Mouse (Mus musculus): ENCODE results near the gene Ninj1. TPM values are rescaled to one million over a fixed set of nuclear protein-coding genes. Genes with fewer than 3 reads are reported as not detected.

Ninj1 gene
- polyA plus RNA-seq, 2 experiments, result 61.5 to 67.4 TPM

DNA sequence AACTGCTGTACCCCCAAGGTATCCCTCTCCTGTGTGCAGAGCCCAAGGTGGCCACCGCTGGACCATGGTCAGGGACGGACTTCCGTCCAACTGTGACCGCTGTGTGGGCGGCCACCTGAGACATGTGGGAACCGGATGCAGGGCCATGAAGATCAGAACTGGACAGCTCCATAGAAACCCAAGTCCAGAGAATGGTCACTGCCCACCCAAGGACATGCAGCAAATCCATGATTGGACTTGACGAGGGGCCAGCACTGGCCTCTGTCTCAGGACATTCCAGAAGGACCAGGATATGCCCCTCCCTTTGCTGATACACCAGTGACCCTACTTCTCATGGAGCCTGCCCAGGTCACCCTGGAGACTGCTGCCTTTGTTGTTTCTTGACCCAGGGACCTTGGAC lies 8.4 kb downstream of the Ninj1 start:
- no peak for ATAC-seq (ENCODE audit: low FRiP score, low read depth)
- Histone ChIP-seq H3K4me2 (replicated peaks; ENCODE audit: low read depth, low read length, severe bottlenecking) (no peak overlapping the region), H3K27me3 (ENCODE audit: control insufficient read depth, insufficient read depth, low read length) (no peaks in the 10 kb centered on the region), H3K36me3 (ENCODE audit: control insufficient read depth, insufficient read depth, low read length) (peaks cover 13% of the 10 kb centered on the region), H3K9me3 (ENCODE audit: control insufficient read depth, low read length) (no peaks in the 10 kb centered on the region), H3K27ac (replicated peaks; ENCODE audit: low read depth, low read length) (no peak overlapping the region), H3K9ac (ENCODE audit: low read depth, low read length, severe bottlenecking) (no peak overlapping the region), H3K4me3 (replicated peaks; ENCODE audit: low read length) (no peak overlapping the region), H3K4me1 (ENCODE audit: control insufficient read depth, insufficient read depth, low read length) (peaks cover 7% of the 10 kb centered on the region; the same call in 1 of the 2 replicates)
- DNase-seq (ENCODE audit: low spot score), result no peak
- TF ChIP-seq POLR2A (IDR thresholded peaks at IDR 0.05; ENCODE audit: borderline replicate concordance, extremely low read depth, insufficient read depth, insufficient read length), result no peak
- WGBS, result 91% methylated on average over 7 of the region's 7 CpGs

- TF ChIP-seq POLR2A (IDR thresholded peaks at IDR 0.05; ENCODE audit: borderline replicate concordance, extremely low read depth, insufficient read depth, insufficient read length), result no peak
- H3K36me3 ChIP-seq (ENCODE audit: control insufficient read depth, insufficient read depth, low read length), result peaks cover 13% of the 10 kb centered on the region
- H3K9me3 ChIP-seq (ENCODE audit: control insufficient read depth, low read length), result no peaks in the 10 kb centered on the region
- no peak overlapping the region for H3K4me3 ChIP-seq (replicated peaks; ENCODE audit: low read length)
- no peak for ATAC-seq (ENCODE audit: low FRiP score, low read depth)
- no peak for DNase-seq (ENCODE audit: low spot score)
- H3K27me3 ChIP-seq (ENCODE audit: control insufficient read depth, insufficient read depth, low read length), result no peaks in the 10 kb centered on the region
- H3K4me2 ChIP-seq (replicated peaks; ENCODE audit: low read depth, low read length, severe bottlenecking), result no peak overlapping the region
- 76% methylated on average over 5 of the region's 5 CpGs for WGBS
- H3K4me1 ChIP-seq (ENCODE audit: control insufficient read depth, insufficient read depth, low read length), result peaks cover 2% of the 10 kb centered on the region; the same call in 1 of the 2 replicates
- H3K9ac ChIP-seq (ENCODE audit: low read depth, low read length, severe bottlenecking), result no peak overlapping the region
- H3K27ac ChIP-seq (replicated peaks; ENCODE audit: low read depth, low read length), result no peak overlapping the region
Measured at GRCm38 (mm10) chr13:49196211-49196610, 8.9 kb downstream of the Ninj1 start.

DNA sequence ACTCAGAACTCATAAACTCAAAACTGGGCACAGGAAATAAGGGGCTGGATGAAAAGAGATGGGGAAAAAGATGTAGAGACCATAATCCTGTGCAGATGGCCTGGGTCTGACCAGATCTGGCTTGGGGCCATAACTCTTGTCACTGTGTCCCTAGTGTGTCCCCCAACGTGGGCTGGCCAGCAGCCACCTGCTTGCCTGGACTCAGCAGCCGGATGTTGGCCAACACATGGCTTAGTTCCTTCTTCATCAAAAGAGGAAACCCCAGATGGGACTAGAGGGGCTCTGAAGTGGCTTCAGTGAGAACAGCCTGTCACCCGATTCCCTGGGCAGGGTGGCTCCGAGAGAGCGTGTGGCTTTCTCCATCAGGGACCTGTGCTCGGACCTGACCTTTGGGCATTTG lies 9.5 kb downstream of the Ninj1 start:
- Histone ChIP-seq H3K4me3 (replicated peaks; ENCODE audit: low read length) (no peak overlapping the region), H3K4me2 (replicated peaks; ENCODE audit: low read depth, low read length, severe bottlenecking) (no peak overlapping the region), H3K27me3 (ENCODE audit: control insufficient read depth, insufficient read depth, low read length) (no peaks in the 10 kb centered on the region), H3K4me1 (ENCODE audit: control insufficient read depth, insufficient read depth, low read length) (no peaks in the 10 kb centered on the region), H3K36me3 (ENCODE audit: control insufficient read depth, insufficient read depth, low read length) (peaks cover 13% of the 10 kb centered on the region), H3K27ac (replicated peaks; ENCODE audit: low read depth, low read length) (no peak overlapping the region), H3K9me3 (ENCODE audit: control insufficient read depth, low read length) (no peaks in the 10 kb centered on the region), H3K9ac (ENCODE audit: low read depth, low read length, severe bottlenecking) (no peak overlapping the region)
- no peak for TF ChIP-seq POLR2A (IDR thresholded peaks at IDR 0.05; ENCODE audit: borderline replicate concordance, extremely low read depth, insufficient read depth, insufficient read length)
- DNase-seq (ENCODE audit: low spot score), result no peak
- no peak for ATAC-seq (ENCODE audit: low FRiP score, low read depth)
- WGBS, result 74% methylated on average over 6 of the region's 6 CpGs

DNA sequence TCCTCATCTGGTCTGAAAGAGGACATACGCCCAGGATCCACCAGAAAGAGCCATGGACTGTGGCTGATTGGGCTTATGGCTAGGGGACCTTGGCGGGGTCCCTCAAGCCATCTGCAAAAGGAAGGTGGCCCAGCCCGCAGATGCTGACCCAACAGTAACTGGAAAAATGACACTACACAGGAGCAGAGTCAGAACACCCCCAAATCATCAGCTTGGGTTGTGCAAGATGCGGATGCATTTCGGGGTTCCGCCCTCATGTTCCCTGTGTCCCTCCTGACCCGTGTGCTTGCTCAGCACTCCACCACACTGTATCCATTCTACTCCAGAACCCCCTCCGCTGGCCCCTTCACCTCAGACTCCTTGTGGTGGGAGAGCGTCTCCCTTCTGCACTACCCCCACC lies 11.4 kb downstream of the Ninj1 start:
- Histone ChIP-seq H3K27ac (replicated peaks; ENCODE audit: low read depth, low read length) (no peak overlapping the region), H3K9me3 (ENCODE audit: control insufficient read depth, low read length) (no peaks in the 10 kb centered on the region), H3K4me1 (ENCODE audit: control insufficient read depth, insufficient read depth, low read length) (no peaks in the 10 kb centered on the region), H3K4me3 (replicated peaks; ENCODE audit: low read length) (no peak overlapping the region), H3K9ac (ENCODE audit: low read depth, low read length, severe bottlenecking) (no peak overlapping the region), H3K36me3 (ENCODE audit: control insufficient read depth, insufficient read depth, low read length) (peaks cover 29% of the 10 kb centered on the region), H3K27me3 (ENCODE audit: control insufficient read depth, insufficient read depth, low read length) (no peaks in the 10 kb centered on the region), H3K4me2 (replicated peaks; ENCODE audit: low read depth, low read length, severe bottlenecking) (no peak overlapping the region)
- ATAC-seq (ENCODE audit: low FRiP score, low read depth) (no peak), DNase-seq (ENCODE audit: low spot score) (no peak)
- whole genome bisulfite sequencing, result 89% methylated on average over 9 of the region's 9 CpGs
- TF ChIP-seq POLR2A (IDR thresholded peaks at IDR 0.05; ENCODE audit: borderline replicate concordance, extremely low read depth, insufficient read depth, insufficient read length), result no peak

DNA sequence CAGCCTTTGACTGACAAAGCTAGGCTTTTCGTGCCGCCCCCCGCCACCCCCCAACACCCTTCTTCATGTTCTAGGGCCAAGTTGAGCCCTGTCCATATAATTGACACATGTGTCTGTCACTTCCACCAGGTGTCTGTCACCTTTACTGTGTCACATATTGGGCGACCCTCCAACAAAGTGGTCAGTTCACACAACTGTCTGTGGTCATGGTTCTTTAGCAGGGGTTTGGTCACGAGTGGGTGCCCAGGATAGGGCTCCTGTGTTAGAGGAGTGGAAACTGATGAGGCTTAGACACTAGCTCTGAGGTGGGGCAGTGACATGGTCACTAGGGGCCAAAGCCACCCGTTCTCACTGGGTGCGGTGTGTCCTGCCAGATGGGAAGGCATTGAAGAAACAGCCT lies 12.6 kb downstream of the Ninj1 start:
- no peak overlapping the region for H3K4me2 ChIP-seq (replicated peaks; ENCODE audit: low read depth, low read length, severe bottlenecking)
- ATAC-seq (ENCODE audit: low FRiP score, low read depth), result no peak
- 91% methylated on average over 7 of the region's 7 CpGs for WGBS
- H3K27me3 ChIP-seq (ENCODE audit: control insufficient read depth, insufficient read depth, low read length), result no peaks in the 10 kb centered on the region
- no peaks in the 10 kb centered on the region for H3K9me3 ChIP-seq (ENCODE audit: control insufficient read depth, low read length)
- H3K27ac ChIP-seq (replicated peaks; ENCODE audit: low read depth, low read length), result no peak overlapping the region
- H3K4me3 ChIP-seq (replicated peaks; ENCODE audit: low read length), result no peak overlapping the region
- no peak overlapping the region for H3K9ac ChIP-seq (ENCODE audit: low read depth, low read length, severe bottlenecking)
- no peak for TF ChIP-seq POLR2A (IDR thresholded peaks at IDR 0.05; ENCODE audit: borderline replicate concordance, extremely low read depth, insufficient read depth, insufficient read length)
- no peaks in the 10 kb centered on the region for H3K4me1 ChIP-seq (ENCODE audit: control insufficient read depth, insufficient read depth, low read length)
- DNase-seq (ENCODE audit: low spot score), result no peak
- peaks cover 36% of the 10 kb centered on the region for H3K36me3 ChIP-seq (ENCODE audit: control insufficient read depth, insufficient read depth, low read length)

GRCm38 (mm10) chr13:49200688-49201087 lies 13.4 kb downstream of the Ninj1 start:
- Histone ChIP-seq H3K27ac (replicated peaks; ENCODE audit: low read depth, low read length) (no peak overlapping the region), H3K27me3 (ENCODE audit: control insufficient read depth, insufficient read depth, low read length) (no peaks in the 10 kb centered on the region), H3K36me3 (ENCODE audit: control insufficient read depth, insufficient read depth, low read length) (peaks cover 36% of the 10 kb centered on the region), H3K4me2 (replicated peaks; ENCODE audit: low read depth, low read length, severe bottlenecking) (no peak overlapping the region), H3K9ac (ENCODE audit: low read depth, low read length, severe bottlenecking) (no peak overlapping the region), H3K9me3 (ENCODE audit: control insufficient read depth, low read length) (no peaks in the 10 kb centered on the region), H3K4me1 (ENCODE audit: control insufficient read depth, insufficient read depth, low read length) (no peaks in the 10 kb centered on the region), H3K4me3 (replicated peaks; ENCODE audit: low read length) (no peak overlapping the region)
- DNase-seq (ENCODE audit: low spot score) (no peak), ATAC-seq (ENCODE audit: low FRiP score, low read depth) (no peak)
- WGBS, result 89% methylated on average over 13 of the region's 13 CpGs
- no peak for TF ChIP-seq POLR2A (IDR thresholded peaks at IDR 0.05; ENCODE audit: borderline replicate concordance, extremely low read depth, insufficient read depth, insufficient read length)
